Mouse (Mus musculus) activated CD4-positive, CD25-positive, alpha-beta regulatory T cell, adult 4 months (primary cell): Measurements from ENCODE around the gene Banp. TPM values are rescaled to one million over a fixed set of nuclear protein-coding genes. Genes with fewer than 3 reads are reported as not detected.
A peak's percentile ranks its signal among the peaks of the same experiment; 100 is the strongest.

Experiments
- ATAC-seq: one replicate; pipeline ENCODE4 v1.8.0; 2017
- polyA plus RNA-seq, 2 experiments: library from polyadenylated mRNA; unstranded; fragments of 100-300 nt; shearing (Covaris generic); gene quantifications; one replicate each; pipeline ENCODE4 v1.2.1; 2017

Gene Banp
- polyA plus RNA-seq, 2 experiments from 2014 or later = 24.3 to 30.2 TPM

DNA sequence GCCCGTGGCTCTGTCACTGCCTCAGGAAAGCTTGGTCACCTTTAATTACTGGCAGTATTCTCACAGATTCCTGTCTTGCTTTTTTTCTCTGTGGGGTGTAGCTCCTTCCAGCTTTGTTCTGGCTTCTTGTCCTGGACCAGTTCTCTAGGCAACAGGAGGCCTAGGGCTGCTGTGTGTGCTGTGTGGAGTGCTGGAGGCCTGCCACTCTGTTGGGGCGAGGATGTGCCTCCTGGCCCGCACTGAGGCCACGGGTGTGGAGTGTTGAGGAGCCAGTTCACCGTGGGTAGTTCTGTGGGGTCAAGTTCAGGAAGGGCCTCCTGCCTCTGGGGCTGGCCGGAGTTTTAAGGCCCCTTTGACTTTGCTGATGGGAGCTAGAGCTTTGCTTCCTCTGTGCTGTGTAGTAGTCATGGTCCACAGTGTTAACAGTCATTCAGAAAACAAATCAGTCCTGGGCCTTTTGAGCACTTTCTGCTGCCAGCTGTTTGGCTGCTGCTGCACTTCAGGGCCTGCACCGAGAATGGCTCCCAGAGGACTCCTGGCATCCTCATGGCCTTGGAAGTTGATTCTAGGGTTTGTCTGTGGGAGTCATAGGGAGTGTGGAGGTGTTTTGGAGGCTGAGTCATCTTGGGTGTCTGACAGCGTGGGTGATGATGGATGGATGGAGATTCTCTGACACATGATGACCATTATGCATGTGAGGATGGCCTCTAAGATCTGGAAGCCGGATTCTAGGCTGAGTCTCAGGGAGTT, 41.1 kb downstream of the Banp start:
- no peak for ATAC-seq

DNA sequence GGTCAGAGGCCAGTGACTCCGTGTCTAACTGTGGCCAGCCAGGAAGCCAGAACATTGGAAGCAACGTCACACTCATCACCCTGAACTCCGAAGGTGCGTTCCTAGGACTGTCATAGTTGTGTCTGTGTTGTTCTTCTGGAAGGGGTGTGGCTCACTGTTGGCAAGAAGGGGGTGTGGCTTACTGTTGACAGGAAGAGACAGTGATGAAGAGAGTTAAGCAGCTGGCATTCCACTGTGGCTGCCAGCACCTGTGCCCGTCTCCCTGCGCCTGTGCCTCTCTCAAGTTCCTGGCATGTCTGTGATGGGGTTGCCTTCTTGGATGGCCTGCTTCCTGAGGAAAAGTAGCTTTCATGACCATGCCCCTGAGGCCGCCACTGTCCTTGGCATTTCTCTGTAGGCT, 42.1 kb downstream of the Banp start:
- ATAC-seq = no peak

DNA sequence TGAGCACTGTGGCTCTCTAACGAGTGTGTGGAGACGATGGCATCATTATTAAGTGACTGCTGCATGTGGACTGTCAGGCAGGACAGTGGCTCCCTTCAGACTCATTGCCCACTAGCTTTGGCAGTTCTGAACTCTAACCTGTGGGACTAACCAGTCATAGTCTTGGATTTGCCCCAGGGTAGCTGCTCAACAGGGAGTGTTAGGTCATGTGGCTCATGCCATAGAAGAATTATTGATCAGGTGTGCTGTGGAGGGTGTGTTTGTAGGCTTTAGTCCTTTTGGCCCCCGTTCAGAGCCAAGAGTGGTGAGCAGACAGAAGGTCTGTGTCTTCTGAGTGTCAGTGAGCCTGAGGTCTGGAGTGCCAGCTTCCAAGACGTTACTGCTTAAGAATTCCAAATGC, 43.4 kb downstream of the Banp start:
- ATAC-seq = no peak

DNA sequence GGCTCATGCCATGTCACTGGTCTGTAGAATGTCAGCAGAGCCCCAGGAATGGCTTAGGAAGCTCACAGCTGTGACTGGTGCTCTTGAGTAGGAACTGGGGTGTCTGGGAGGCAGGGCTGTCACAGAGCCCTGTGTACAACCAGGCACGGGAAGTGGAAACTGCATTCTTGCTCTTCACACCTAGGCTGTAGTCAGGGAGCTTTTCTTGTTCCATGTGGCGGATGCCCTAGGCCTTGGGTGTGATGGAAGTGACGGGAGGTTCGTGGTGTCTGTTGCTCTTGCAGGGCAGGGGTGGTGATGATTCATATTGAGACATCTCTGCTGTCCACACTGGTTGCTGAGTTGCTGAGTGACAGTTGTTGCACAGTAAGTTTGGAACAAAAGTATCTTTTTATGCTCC, 45.6 kb downstream of the Banp start:
- ATAC-seq = peak; percentile 46

DNA sequence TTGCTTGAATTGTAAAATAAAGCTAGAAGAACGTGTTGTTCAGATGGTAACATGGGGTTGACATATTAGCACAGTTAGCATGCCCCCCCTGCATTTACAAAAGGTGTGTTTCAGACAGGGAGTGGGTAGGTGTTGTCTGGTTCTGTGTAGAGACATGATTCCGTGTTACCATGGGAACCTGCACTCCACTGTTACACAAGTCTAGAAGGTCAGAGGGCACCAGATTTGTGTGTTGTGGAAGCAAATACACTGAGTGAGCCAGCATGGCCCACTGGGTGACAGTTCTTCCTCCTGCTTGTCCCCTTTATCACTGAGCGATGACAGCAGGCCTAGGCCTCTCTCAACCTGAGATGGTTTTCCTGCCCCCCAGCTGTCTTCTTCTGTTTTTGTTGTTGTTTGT, 46.3 kb downstream of the Banp start:
- ATAC-seq = no peak

DNA sequence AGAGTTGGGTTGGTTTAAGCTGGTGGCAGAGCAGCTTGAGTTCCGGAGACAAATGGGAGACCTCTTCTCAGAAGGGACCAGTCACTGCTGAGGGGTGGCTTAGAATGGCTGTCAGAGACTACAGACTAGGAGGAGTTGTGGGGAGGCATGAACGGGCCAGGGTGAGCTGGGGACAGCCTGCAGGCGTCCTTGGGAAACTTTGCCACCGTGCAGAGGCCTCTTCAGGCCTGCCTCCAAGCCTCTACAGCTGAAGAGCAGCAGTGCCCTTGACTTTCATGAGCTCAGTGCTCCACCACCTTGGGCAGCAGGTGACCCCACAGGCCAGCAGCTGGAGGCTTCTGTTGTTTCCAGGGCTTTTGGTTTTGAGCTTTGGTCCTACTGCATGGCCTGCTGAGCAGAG, 49.1 kb downstream of the Banp start:
- ATAC-seq = no peak

DNA sequence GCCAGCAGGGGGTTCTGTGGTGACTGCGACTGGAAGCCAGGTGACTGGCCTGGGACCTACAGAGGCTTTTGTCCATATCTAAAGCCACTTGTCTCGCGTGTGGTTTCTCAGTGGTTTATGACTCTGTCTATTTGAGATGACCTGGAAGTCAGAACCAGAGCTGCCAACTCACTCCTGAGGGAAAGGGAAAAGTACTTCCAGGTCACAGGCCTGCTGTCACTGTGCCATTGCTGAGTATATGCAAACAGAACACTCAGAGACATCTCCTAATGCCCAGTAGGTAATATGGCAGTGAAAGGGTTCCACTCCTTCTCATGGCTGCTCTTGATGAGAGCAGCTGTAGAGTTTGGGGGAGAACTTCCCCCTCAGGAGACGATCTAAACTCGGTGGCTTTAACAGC, 49.7 kb downstream of the Banp start:
- no peak for ATAC-seq

DNA sequence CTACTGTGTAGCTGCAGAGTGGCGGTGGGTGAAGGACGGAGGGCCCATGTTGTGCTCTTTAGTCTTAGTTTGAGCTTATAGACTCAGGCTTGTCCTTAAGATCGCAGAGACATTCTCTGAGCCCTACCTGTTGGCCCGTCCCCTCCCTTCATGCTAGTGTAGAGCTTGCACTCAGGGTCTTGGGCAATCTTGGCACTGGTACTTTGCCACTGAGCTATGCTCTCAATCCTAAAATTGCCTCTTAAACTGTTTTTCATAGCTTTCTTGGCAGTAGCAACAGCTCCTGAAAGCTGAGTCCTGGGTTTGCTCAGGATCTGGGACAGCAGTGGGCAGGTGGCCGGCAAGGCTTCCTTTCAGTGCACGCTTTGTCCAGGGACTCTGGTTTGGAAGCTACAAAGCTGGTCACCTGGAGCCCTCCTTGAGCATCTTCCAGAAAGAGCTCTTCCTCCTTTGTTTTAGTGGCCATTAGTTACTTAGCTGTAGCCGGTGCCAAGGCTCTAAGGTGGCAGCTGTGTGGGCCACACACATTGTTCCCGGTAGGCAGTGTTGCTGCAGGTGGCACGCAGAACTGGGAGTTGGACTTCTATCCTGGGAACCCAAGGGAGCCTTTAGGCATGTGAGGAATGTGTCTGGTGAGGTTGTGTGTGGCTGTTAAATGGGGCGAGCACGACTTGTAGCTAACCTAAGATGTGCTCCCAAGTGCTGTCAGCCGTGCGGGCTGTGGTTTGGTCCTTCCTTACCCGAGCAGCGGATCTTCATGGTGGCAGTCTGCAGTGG, 52.0 kb downstream of the Banp start:
- no peak for ATAC-seq

DNA sequence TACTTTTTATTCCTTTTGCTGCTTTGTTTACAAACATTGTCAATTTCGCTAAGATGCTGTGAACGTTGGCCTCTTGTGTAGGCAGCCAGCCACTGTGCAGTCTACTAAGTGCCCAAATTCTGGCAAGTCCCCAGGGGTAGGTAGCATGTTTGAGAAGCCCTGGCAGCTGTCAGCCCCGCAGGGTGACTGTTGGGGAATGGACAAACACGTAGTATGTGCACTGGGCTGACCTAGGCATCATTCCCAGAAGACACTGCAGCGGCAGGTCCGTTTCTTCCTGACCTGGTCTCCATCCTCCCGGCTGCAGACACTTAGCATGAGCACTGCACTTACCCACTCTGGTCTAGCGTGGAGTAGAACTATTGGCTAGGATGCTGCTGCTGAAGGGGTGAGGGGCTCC, 54.1 kb downstream of the Banp start:
- no peak for ATAC-seq

DNA sequence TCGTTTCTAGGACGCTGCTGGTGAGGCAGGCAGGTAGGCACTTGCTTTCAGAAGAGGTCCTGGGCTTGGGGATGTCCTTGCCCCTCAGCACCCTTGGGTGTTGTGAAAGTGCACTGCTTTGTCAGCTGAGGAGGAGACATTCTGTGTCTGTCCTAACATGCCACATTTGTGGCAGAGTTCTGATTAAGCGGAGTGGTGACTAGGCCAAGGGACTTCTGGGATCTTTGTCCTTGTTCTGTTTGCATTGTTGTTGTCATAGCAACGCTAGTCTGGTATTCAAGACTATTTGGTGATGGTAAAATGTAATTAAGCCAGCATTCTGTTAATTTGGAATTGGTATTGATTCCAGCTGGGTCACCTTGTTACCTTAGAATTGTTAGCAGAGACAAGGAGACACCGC, 54.6 kb downstream of the Banp start:
- ATAC-seq = no peak

DNA sequence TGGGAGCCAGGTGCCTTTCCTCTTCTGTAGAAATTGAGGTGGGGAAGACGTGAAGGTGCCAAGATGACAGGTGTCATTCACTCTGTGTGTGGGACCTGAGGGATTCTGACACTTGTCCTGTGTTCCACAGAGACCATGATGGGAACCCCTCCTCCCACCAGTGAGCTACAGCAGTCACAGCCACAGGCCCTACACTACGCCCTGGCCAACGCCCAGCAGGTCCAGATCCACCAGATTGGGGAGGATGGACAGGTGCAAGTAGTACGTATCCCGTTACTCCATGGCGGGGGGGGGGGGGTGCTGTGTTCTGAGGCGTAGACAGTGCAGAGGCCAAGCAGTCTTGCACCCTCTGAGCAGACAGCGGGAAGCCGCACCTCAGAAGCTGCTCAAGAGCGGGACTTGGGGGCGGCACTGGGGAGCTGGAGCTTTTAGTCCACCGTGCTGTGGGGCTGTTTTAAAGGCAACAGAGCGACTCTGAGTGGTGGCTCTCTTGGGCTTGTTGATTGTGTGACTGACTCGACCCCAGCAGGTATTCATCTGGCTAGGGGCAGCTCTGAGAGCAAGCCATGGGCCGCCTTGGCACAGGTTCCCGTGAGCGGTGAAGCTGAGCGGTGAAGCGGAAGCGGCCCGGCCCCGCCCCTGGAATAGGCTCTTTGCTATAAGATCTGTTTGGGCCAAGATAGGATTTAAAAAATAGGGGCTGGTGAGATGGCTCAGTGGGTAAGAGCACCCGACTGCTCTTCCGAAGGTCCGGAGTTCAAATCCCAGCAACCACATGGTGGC, 56.1 kb downstream of the Banp start:
- no peak for ATAC-seq

DNA sequence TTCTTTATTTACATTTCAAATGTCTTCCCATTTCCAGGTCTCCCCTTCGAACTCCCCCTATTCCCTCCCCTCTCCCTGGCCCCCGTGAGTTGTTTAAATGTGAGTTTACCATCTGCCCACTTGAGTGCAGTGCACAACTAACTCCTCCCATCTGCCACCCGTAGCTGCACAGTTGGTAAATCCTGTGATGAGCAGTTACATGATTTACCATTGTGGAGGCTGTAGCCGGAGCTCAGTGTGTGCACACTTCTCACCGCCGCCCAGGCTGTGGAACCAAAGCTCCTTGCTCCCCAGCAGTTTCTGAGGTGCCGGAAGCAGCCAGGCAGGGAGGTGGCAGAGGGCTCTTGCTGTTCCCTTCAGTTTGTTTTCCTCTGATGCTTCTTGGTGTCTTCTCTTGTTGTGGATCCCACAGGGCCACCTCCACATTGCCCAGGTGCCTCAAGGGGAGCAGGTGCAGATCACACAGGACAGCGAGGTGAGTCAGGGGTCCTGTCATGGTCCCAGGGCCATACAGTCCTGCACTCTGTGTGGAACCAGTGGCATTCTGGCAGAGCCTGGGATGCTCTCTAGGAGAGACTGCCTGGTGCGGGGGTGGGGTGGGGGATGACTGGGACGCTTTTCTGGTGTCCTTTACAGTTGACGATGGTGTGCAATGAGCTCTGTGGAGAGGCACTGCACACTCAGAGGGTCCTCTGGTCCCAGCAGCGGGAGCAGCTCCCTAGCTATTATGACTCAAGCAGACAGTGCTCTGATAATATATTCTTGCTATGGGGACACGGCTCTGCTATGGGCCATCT, 57.3 kb downstream of the Banp start:
- no peak for ATAC-seq

DNA sequence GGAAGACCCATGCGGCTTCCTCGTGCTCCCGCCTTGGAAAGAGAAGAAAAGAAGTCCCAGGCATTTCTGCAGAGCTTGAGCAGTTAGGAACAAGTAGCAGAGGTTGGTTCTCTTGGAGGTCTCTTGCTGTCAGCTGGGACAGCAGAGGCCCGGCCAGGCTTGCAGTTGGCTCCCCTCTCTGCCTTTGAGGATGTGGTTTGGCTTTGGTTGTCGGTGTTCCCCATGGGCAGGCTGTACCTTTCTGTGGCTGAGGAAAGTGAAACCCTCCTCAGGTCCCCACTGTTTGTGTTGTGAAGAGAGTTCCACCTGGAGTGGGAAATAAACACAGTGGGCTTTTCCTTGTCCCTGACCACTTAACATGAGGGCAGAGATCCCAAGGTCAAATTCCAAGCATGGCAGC, 58.8 kb downstream of the Banp start:
- no peak for ATAC-seq

DNA sequence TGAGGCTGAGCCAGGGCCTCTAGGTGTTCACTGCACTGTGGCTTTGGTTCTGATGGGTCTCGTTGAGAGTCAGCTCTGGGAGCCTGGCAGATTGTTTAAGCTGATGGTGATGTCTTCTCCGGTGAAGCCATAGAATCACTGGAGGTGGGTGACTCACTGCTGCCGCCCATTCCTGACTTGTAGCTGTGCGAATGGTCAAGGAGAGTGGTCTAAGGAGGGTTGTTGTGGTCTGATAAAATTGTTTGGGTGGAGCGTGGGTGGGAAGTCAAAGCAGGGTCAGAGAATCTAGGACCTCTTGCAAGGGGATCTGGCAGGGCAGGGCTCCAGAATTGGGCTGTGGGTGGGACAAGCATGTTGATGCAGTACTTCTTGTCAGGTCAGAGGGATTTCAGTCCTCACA, 61.1 kb downstream of the Banp start:
- no peak for ATAC-seq

DNA sequence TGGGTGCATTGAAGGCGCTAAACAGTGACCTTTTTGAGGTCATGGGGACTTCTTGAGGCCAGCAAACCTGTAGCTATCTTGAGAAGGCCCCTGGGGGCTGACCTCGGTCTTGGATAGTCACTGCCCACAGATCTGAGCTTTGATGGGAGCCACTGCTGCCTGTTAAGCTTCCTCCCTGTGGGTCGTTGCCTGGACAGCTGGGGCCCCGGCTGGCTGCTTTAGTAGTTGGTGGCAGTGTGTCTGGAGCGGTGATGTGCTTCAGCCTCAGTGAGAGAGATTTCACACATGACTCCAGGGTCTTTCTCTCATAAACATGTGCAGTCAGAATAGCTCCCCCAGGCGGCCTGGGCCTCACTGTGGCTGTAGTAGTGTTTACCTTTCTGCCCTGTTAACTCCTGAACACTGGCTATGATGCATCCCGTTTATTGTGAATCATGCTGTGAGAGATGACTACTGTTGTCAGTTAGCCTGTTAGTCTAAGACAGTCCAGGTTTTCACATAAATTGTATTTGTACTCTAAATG, 61.6 kb downstream of the Banp start:
- no peak for ATAC-seq

DNA sequence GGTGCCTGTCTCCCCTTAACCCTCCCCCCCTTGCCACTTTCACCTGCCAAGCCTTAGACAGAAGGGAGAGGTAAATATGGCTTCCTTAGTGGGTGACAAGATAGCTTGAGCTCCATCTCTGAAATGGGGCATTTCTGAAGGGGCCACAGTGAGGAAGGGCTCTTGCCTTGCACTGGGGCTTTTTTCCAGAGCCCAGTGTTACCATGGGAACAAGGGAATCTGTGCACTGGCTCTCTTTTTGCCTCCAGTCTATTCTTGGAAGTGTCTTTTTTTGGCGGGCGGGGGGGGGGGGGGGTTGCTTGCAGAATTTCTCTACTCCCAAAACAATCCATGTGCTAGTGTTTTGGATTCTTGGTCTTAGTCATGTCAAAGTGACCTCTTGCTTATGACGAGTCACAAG, 65.1 kb downstream of the Banp start:
- no peak for ATAC-seq

DNA sequence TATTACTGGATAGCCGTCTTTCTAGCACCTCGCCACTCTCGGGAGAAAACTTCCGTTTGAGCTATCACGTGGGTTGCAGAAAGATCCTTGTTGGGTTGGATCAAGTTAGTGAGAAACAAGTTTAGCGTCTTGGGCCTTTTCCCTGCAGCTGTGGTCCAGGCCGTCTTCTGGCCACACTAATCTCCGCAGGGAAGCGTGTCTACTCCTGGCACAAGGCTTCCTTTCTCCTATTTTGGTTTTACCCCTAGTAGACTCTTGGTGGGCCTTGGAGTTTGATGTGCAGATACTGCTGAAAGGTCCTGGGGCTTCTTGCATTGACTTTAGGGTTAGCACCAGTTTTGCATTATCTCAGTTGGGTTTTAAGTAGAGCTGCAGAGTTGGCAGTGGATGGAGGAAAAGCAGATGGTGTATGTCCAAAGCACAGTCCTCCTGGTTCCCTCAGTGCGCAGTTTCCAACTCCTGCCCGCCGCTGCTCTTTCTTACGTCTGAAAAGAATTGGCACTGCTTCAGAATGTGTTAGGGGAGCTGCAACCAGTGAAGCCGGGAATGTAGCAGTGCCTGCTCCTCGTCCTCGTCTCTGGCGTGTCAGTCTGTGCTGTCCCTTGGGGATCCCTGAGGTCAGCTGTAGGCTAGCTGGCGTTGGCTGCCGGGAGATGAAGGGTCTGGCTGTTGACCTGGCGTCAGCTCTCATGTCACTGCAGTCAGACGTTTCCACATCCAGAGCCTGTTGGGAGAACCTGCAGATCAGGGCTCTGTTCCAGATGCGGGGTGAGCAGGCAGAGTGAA, 68.7 kb downstream of the Banp start:
- no peak for ATAC-seq

DNA sequence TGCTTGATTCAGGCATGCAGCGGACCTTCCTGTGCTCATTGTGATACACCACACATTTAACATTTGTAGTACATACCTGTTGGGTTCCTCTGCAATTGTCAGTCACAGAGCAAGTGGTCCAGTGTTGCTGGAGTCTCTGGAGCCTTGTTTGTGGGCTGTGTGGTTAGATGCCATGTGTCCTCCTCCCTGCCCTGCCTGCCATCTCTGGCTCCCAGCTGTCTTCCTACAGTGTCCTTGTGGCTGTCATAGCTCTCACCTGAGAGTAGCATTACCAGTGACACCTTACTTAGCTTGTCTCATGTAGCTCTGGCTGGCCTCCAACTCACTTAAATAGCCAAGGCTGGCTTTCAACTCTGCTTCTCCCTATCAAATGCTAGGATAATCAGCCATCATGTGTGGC, 69.6 kb downstream of the Banp start:
- ATAC-seq = no peak

DNA sequence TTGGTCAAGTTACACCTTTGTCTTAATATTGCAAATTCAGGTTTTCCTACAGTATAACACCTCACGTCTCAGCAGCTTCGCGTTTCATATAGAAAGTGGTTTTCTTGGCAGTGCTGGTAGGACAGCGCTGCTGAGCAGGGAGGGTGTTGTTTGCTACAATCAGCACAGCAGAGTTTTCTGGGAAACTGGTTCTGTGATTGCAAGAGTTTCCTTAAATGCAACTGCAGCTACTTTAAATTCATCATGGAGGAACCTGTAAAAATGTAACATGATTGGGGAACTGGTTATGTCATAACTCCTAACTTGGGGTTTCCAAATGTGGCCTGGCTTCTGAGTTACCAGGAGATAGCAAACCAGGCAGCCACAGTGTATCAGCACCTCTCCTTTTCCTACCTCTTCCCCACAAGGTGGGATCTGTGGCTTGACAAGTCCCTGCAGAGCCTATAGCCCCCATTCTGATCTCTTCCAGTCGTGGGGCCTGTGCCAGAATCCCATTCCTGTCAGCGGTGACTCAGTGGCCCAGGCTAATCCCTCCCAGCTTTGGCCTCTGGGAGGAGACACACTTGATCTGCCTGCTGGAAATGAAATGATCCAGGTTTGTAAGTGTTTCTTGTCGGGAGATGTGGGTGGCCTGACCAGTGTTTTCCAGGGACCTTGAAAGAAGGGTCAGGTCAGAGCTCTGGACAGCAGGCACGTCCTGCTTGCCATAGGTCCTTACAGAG, 70.7 kb downstream of the Banp start:
- no peak for ATAC-seq

DNA sequence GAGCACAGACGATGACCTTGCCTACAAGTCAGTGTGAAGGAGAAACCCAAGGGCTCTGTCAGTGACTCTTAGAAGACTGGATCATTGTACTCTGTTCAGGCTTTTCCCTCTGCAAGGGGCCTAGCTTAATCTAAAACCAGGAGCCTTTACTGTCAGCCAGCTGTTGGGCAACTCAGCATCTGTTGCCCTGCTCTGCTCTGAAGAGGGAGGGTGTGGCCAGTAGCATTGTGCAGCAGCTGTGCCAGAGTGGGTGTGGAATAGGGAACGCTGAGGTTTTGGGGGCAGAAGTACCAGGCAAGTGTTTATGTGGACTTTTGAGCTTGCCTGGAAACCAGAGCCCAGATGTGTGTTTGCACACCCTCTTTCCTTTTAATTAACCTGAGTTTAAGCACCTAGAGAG, 72.2 kb downstream of the Banp start:
- no peak for ATAC-seq

DNA sequence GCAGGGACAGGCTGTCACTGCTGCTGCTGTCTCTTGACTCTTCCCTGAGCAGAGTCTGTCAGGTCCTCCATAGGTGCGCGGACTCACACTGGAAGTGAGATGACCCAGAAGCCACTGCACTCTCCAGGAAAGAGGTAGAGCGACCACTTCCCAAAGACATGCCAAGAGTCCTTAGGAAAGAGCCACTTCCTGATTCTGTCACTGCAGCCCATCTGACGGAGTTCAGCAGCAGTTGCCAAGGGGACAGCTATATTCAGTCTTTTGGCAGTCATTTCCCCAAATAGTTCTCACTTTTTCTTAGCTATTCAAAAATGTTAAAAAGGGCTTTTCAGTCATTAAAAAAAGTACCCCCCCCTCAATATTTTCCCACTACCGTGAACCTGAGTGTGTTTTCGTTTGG, 72.7 kb downstream of the Banp start:
- ATAC-seq = no peak
